Mouse (Mus musculus) C2C12 (cell line): ENCODE measurements around the gene Vtn.

Source experiments
- CEBPB ChIP-seq: IDR thresholded peaks from one replicate; pipeline ENCODE4 v1.6.1; 2011; ENCODE audit warnings: low read depth, mild to moderate bottlenecking, control low read depth, moderate library complexity
- CTCF ChIP-seq: IDR thresholded peaks from one replicate; pipeline ENCODE4 v1.5.1; 2011; ENCODE audit not compliant: control insufficient read depth, insufficient read depth, insufficient read length
- MAX ChIP-seq: IDR thresholded peaks from one replicate; pipeline ENCODE4 v1.6.1; 2011; ENCODE audit warnings: mild to moderate bottlenecking, control low read depth
- MYOD1 ChIP-seq: IDR thresholded peaks from one replicate; pipeline ENCODE4 v1.6.1; 2011; ENCODE audit warnings: low read depth; ENCODE audit not compliant: control insufficient read depth, insufficient read length
- MYOG ChIP-seq: IDR thresholded peaks from one replicate; pipeline ENCODE4 v1.6.1; 2011; ENCODE audit not compliant: control insufficient read depth, insufficient read length; ENCODE audit errors: extremely low read depth
- USF1 ChIP-seq: IDR thresholded peaks from one replicate; pipeline ENCODE4 v1.6.1; 2011; ENCODE audit warnings: low read depth, mild to moderate bottlenecking, control low read depth, moderate library complexity

DNA sequence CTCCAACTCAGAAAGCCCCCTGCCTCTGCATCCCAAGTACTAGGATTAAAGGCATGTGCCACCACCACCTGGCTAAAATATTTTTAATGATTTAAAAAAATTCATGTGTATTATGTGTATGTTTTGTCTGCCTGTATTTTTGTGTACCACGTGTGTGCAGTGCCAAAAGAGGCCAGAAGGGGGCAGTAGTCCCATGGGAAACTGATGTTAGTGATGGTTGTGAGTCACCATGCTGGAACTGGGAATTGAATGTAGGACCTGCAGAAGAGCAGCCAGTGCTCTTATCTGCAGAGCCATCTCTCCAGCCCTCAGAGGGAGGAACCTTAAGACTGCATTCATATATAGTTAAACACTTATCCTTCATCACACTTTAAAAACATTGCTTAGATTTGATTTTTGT, 37.0 kb upstream of the Vtn start:
- TF ChIP-seq CTCF (no peak), MYOD1 (no peak), MAX (no peak), CEBPB (no peak), USF1 (no peak), MYOG (no peak)
